Mouse (Mus musculus) liver, embryonic 14.5 days (tissue): Measurements from ENCODE around the gene 1700018G05Rik.

Experiments used
- CTCF ChIP-seq: IDR thresholded peaks from 2 replicates; pipeline ENCODE4 v1.5.1; 2016; ENCODE audit warnings: antibody characterized with exemption, low read depth, control low read depth
- EP300 ChIP-seq: IDR thresholded peaks from 2 replicates; pipeline ENCODE4 v1.6.1; 2016; ENCODE audit warnings: antibody characterized with exemption, low read depth

DNA sequence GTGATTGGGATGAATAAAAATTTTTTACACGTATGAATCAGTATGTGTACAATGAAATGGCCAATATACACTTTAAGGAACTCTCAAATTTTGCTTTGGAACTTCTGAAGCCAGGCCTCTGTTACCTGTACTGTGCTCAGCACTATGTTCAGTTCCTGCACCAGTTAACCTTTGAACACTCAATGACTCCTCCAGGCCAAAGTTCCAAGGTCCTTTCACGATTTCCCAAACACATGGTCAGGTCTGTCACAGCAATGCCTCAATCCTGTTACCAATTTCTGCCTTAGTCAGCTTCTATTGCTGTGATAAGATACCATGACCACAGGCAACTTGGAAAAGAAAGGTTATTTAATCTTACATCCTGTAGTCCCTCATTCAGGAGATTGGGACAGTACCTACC, 32.4 kb downstream of the 1700018G05Rik start:
- TF ChIP-seq CTCF (no peak), EP300 (no peak)
